Mouse (Mus musculus): ENCODE measurements around the gene Gm17581.
"Not testable (repeated sequence)": the region's sequence is repeated elsewhere in the genome, so short reads cannot be mapped to it uniquely, and the experiment has no call there.

Gene Gm17581

DNA sequence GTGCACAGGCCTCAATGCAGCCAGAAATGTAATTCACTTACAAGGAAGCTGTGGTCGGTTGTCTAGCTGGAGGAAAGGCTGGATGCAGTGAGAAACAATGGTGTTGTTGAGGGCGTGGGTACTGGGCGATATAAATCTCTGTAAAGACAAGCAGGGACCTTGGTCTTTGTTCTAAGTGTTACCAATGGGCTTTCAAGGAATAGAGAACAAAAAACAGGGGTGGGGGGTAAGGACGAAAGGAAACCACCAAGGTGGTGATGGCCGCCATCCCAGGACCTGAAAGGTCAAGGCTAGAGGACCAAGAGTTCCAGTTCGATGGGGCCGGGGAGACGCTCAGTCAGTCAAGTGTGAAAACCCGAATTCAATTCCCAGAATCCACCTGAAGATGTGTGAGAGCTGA, 2.1 kb upstream of the Gm17581 start:
- DNase-seq (ENCODE audit: low spot score), result no peak

GRCm38 (mm10) chr2:155736936-155737335, 1.3 kb upstream of the Gm17581 start:
- peak; percentile 23 for DNase-seq (ENCODE audit: low spot score)

DNA sequence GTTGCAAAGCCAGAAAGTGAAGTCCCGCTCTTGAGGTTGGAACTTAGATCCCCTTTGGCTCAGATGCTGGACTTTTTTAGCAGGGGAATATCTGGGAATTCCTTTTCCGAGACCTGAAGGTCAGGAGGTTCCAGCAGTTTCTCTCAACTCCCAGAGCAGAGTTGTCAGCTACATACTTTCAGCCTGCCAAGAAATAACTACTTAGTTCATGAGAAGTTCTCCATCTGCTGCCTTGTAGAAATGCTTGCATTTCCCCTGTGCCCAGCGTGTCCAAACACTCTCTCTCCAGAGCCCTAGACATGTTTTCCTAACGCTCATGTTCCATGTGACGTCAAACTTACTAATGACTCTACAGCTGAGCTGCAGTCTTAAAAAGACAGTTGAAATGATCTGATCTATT, 586 bp downstream of the Gm17581 start:
- no peak for DNase-seq (ENCODE audit: low spot score)

DNA sequence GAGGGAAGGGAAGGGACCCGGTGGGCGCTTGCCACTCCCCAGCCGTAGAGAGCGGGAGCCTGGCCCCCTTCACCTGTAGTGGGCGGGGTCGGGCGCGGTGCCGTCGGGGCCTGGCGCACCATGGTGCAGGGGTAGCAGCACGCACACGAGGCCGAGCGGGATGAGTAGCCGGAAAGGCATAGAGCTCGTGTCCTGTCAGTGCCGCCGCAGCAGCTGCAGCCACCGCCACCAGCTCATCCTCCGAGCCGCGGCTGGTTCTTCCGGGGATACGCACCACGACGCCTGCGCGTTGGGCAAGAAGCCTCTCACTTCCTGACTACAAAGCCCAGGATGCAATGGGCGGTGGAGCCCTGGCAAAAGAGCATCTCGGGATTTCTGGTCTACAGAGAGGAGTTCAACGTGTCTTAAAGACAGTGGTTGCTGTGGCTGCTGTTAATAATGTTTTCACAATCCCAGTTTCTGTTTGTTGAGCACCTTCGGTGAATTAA, 6.5 kb downstream of the Gm17581 start, which contains the start of gene Edem2:
Gene Edem2, minus strand, starts transcription at position 318 of the 488 bp plus-strand sequence.
- peak; percentile 96 for DNase-seq (ENCODE audit: low spot score)

DNA sequence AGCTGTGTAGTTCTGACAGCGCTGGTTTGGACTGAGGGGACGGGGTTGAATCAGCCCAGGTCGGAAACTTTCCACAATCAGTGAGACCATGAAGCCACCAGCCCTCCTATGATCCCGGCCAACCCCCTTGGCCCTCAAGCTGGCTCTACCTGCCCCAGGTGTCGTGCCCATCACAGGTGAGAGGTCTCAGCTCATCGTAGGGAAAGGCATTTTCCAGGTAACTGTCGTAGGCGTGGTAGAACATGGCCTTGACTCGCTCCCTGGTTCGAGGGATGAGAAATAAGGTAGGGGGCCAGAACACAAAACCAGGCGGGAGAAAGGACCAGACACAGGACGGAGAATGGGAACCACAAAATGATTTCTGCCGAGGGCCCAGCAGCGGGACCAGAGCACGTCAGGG, 6.9 kb downstream of the Gm17581 start:
- no peak for DNase-seq (ENCODE audit: low spot score)

DNA sequence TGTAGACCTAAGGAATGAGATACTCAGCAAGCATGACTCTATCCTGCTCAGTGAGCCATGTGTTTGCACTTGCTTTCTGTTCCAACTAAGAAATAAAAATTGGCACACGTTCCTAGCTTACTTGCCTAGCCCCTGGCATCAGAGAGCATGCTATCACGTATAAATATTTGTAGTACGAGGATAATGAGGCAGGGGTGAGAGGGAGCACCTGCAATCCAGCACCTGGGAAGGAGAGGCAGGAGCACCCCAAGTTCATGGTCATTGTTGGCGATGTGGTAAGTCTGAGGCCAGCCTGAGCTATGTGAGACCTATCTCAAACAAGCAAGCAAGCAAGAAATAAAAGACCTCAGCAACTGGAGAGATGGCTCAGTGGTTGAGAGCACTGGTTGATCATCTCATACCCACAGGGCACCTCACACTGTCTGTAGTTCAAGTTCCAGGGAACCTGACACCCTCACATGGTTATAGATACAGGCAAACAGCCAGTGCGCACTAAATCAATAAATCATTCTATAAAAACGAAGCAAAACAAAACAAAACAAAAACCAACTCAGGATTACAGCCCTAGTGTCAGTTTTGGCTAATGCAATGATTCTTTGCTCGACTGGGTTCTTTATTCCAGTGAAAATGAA, 7.8 kb downstream of the Gm17581 start:
- no peak for DNase-seq (ENCODE audit: low spot score)

DNA sequence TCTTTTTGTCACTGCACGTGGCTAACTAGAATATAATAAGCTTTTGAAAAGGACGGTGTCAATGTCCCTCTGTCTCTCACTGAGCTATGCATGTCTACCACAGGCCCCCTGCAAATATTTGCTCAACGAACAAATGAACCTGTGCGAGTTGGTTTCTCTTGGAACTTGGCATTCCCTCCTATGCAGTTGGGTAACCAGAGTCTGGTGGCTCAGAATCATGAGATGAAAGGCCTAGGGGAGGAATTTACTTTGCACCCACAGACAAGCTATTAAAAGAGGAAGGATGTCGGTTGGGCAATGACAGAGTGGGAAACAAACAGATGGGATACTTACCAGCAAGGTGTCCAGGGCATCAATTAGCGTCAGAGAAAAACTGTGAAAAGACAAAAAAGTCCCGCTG, 9.4 kb downstream of the Gm17581 start:
- no peak for DNase-seq (ENCODE audit: low spot score)

DNA sequence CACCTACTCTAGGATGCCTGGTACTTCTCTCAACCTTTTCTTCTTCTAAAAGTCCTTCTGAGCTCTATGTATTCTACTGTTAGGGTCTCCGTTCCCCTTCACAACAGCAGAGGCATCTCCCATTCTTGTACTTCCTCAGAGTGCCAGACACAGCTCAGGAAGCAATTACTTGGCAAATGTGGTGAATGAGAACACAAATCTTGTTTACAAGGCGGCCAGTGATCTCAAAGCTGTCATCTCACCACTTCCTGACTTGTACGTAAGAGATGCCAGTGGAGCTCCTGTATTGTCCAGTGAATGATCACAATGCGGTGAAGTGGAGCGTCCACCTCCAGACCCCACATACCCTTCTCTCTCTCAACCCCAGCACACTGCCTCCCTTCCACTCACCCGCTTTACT, 11.1 kb downstream of the Gm17581 start:
- DNase-seq (ENCODE audit: low spot score), result no peak

DNA sequence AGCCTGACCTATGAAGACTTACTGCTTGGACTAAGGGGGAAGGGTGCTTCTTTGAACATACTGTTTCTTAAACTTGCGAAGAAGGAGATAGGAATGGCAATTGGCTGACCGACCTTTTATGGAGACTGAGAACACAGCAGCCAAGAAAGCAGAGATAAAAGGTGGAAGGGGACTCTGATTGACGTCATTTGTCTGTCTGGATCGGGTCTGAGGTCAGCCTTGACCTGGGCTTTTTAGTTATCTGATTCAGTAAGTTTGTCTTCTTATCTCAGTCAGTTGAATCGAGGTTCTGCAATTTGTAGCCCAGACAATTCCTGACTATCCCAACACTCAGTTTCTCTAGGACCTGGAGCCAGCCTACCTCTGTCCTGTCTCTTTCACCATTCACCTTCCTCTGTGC, 11.6 kb downstream of the Gm17581 start:
- DNase-seq (ENCODE audit: low spot score), result no peak

GRCm38 (mm10) chr2:155720585-155720984, 15.1 kb downstream of the Gm17581 start:
- no peak for DNase-seq (ENCODE audit: low spot score)

DNA sequence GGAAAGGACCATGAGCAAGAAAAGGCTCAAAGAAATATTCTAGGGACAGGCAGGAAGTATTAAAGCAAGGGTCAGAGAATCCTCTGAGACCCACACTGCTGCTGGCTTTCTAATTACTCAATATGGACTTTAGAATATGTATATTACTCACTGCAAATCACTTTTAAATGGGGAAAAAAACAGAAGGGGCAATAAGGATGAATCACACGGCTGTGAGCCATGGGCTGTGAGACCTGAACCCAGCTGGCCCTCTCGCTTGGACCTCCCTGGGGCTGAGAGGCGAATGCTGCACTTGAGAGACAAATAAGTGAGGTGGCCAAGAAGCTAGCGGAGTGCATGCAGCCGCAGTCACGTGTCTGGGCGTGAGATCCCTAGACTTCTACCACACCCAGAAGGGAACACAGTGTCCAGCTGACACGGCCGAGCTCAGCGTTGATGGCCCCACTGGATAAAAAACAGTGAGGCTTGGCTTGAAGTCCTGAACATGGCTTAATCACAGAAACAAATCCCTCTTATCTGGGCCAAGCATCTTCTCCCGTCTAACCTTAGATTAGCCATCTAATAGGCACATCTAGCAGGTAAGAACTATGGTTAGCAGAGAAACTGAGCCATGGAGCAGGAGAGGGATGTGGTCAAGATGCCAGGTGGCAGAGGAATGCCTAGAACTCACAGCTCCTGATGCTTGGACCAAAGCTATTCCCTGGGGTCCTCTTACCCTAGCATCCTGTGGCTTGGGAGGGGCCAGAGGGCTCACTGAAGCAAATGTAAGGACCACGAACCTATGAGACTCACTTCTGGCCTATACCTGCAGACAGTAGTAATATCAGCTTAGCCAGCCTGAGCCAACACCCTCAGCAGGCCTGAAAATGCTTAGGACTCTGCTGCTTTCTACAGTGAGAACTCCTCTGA, 18.3 kb downstream of the Gm17581 start:
- no peak for DNase-seq (ENCODE audit: low spot score)

DNA sequence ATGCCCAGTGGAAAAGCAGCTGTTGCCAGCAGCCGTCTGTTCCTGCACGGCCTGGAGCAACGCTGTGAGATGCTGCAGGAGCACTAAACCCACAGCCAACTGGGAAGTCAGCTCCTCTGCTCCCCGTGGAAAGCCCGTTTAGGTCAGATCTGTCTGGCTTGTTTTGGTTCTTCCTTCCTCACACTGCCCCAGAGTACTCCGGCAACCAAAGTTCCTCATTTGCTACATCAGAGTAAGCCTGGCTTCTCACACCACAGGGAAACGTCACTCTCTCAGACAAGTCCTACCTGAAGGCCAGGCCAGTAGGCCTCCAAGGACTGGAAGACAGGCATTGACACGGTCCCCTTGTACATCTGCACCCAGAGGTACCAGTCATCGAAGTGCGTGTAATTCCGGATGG, 25.1 kb downstream of the Gm17581 start:
- DNase-seq (ENCODE audit: low spot score), result no peak

DNA sequence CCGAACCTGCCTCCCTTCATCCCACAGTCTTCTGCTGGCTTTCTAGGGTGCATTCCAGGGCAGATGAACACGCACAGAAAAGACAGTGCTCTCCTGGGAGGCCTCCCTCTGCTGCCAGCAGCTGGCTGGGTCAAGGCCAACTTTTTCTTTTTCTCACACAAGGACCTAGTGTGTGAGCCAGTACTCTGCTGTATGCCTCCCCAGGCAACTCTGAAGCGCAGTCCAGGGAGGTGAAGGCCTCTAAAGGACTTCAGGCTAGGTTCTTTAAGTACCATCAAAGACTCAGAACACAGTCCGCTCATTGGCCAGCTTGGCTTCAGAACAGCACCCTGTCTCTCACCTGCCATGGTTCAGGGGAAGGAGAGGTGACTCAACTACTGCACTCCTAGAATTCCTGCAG, 28.4 kb downstream of the Gm17581 start:
- no peak for DNase-seq (ENCODE audit: low spot score)

DNA sequence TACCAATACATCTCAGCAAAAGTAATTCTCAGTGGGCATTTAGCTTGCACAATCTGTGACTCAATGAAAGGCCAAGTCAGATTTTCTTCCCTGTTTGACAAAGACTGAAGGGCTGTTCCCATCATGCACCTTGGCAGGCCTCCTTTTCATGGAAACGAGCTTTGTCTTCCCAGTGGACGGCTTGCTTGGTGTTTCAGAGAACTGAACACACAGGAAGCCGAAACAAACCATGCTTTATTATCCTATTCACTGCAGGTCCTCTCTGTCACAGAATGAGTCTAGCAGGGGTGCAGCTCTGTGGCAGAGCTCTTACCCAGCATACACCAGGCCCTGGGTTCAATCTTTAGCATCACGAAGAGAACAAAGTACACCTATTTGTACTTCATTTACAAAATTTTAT, 32.0 kb downstream of the Gm17581 start:
- no peak for DNase-seq (ENCODE audit: low spot score)

DNA sequence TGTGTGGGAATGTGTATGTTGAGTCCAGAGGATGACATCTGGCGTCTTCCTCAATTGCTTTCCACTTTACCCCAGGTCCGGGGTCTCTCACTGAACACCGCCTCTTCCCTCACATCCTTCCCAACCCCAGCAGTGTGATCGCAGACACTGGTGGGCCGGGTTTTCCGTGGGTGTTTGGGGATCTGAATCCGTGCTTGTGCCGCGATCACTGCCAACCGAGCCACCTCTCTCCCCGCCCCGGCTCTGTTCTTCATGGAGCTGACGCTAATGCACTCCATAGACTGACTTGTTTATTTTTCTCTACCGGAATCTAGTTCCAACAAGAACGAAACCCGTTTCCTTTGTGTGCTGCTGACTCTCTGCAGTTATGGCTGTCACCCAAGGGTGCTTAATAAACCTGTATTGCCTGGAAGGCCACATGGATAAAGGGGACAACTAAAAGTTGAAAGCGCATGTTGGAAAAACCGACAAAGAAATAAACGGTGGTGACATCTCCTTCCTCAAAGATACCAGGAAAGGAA, 34.2 kb downstream of the Gm17581 start:
- no peak for DNase-seq (ENCODE audit: low spot score)

DNA sequence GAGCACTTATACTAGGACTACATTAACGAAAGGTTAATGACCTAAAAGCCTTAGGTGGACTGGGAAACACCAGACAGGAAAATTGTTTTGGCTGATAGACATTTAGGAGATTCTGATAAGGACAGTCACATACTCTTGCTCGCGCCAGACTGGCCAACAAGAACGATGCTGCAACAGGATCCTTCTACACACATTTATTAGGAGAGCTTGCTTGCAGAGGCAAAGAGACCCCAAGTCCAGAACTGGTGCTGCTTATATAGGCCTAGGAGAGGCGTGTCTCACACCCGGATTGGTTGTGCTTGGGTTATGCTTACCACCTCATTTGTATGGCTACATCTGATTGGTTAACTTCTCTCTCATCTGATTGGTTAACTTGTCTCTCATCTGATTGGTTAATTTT, 37.2 kb downstream of the Gm17581 start:
- DNase-seq (ENCODE audit: low spot score), result not testable (repeated sequence)

DNA sequence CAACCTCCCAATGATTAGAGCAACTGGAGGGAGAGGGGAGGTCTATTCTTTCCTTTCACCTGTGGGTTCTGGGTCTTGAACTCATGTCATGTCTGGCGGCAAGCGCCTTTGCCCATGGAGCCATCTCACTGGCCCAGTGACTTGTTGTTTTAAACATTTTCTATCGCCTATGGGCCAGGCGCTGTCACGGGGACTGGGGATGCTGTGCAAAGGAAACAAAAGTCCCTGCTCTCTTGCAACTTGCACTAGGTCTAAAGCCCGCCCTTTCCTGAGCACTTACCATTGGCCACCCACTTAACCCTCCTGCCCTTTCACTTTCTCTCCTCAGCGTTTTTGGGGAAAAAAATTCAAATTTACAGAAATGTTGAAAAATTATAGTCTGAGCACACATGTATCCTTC, 38.8 kb downstream of the Gm17581 start:
- no peak for DNase-seq (ENCODE audit: low spot score)

DNA sequence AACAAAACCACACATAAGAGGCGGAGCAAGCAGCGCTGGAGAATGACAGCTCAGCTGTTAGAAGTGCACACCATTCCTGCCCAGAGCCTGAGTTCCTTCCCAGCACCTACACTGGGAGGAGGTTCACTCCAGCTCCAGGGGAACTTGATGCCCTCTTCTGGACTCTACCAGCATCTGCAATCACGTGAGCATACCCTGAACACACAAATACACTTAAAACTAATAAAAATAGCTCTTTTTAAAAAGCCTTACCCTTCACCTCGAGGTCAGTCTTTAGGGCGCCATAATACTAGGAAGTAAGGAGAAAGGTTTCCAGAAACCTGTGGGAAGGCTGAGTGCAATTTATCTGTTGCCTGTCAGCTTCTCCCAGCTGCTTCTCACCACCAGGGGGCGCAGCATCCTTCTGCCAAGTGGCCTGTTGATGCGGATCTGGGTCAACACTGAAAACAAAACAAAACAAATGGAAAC, 39.5 kb downstream of the Gm17581 start:
- DNase-seq (ENCODE audit: low spot score), result peak; percentile 64

DNA sequence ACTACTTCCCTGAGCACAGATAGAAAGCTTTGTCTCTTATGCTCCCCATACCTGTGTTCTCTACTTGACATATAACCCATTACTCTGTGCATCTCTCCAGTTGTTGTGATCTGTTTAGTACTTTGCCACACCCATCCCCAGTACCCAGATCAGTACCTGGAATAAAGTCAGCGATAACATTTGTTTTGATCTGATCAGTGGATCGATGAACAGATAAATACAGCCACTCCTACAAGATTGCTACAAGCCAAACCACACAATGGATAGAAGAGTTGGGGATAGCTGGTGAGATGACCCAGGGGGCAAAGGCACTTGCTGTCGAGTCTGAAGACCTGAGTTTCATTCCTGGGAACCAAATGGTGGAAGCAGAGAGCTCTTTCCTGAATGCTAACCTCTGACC, 40.4 kb downstream of the Gm17581 start:
- DNase-seq (ENCODE audit: low spot score), result no peak

DNA sequence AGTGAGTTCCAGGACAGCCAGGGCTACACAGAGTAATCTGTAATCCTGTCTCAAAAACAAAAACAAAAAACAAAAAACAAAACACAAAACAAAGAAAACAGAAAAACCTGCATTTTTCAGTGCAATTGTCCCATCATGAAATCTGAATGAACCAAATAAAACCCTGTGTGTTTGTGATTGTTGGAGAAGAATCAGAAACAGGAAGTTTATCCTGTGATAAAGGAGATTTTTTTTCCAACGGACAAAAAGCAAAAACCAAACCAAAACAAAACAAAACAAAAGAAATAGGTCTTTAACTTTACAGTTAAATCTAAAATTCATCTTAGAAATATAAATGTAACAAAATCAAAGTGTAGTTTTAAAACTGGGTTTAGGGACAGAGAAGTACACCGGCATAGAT, 41.1 kb downstream of the Gm17581 start:
- DNase-seq (ENCODE audit: low spot score), result no peak

GRCm38 (mm10) chr2:155693136-155693535, 42.5 kb downstream of the Gm17581 start:
- DNase-seq (ENCODE audit: low spot score), result peak; percentile 70

- peak; percentile 97 for DNase-seq (ENCODE audit: low spot score)
Observed at GRCm38 (mm10) chr2:155691723-155692493, 43.8 kb downstream of the Gm17581 start, which contains the start of gene Trpc4ap. Gene Trpc4ap, minus strand, starts transcription at chr2:155692384.
